Mouse (Mus musculus): ENCODE data around the gene Ahcyl1. TPM values are rescaled to one million over a fixed set of nuclear protein-coding genes. Genes with fewer than 3 reads are reported as not detected.

Ahcyl1 gene
- polyA plus RNA-seq, 1 experiment from 2014 or later = 43.6 TPM

DNA sequence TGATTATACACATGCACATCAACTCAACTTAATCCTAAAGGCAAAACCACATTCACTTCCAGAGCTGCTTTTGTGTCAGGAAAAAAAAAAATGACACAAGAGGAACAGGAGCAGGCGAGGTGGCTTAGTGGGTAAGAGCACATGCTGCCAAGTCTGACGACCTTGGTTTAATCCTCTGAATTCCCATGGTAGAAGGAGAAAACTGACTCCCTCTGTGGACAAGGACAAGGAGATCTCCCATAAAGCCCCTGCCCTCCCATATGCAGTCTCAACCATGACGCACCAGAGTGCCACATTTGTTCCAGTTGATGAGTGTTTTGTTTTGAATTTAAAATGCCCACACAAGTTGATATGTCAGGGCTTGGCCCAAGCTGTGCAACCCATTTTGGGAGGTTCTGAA, 12.8 kb upstream of the Ahcyl1 start:
- H3K36me3 ChIP-seq (ENCODE audit: control insufficient read depth, insufficient read depth, low read length) = no peaks in the 10 kb centered on the region
- 54% methylated on average over 3 of the region's 3 CpGs for WGBS
- no peak overlapping the region for H3K4me3 ChIP-seq (ENCODE audit: low read length)
- H3K27ac ChIP-seq (ENCODE audit: low read length) = no peak overlapping the region
- ATAC-seq = no peak
- no peak overlapping the region for H3K4me2 ChIP-seq (ENCODE audit: low read depth, low read length)
- no peaks in the 10 kb centered on the region for H3K27me3 ChIP-seq (replicated peaks; ENCODE audit: control insufficient read depth, insufficient read depth, low read length)
- no peaks in the 10 kb centered on the region for H3K9me3 ChIP-seq (ENCODE audit: control insufficient read depth, low read length)
- H3K4me1 ChIP-seq (ENCODE audit: control insufficient read depth, insufficient read depth, low read length) = no peaks in the 10 kb centered on the region; the same call in 1 of the 2 replicates
- no peak overlapping the region for H3K9ac ChIP-seq (ENCODE audit: low read depth, low read length)

- no peaks in the 10 kb centered on the region for H3K4me1 ChIP-seq (ENCODE audit: control insufficient read depth, insufficient read depth, low read length)
- no peak for ATAC-seq
- H3K9me3 ChIP-seq (ENCODE audit: control insufficient read depth, low read length) = no peaks in the 10 kb centered on the region
- H3K36me3 ChIP-seq (ENCODE audit: control insufficient read depth, insufficient read depth, low read length) = no peaks in the 10 kb centered on the region
- H3K4me2 ChIP-seq (ENCODE audit: low read depth, low read length) = no peak overlapping the region
- no peaks in the 10 kb centered on the region for H3K27me3 ChIP-seq (replicated peaks; ENCODE audit: control insufficient read depth, insufficient read depth, low read length)
- no peak overlapping the region for H3K9ac ChIP-seq (ENCODE audit: low read depth, low read length)
- H3K4me3 ChIP-seq (ENCODE audit: low read length) = no peak overlapping the region
- no peak overlapping the region for H3K27ac ChIP-seq (ENCODE audit: low read length)
- 57% methylated on average over 4 of the region's 4 CpGs for WGBS
Measured at GRCm38 (mm10) chr3:107707239-107707638, 10.9 kb upstream of the Ahcyl1 start.

DNA sequence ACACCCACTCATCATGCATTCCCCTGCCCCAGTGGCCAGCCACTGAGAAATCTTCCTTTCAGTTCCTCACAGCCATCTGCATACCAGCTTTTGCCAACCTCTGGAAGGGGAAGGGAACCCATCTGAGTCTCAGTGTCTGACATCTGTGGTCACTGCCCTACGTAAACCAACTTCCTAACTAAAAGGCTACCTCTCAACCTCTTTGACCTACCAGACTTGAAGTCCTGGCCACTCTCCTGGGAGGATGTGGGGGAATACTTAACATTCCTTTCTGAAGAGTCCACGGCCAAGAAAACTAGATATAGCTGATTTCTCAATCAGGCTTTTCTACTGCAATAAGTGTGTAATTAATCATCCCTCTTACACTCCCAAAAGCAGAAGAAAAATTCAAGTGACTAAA, 9.8 kb upstream of the Ahcyl1 start:
- Histone ChIP-seq H3K4me3 (ENCODE audit: low read length) (no peak overlapping the region), H3K4me1 (ENCODE audit: control insufficient read depth, insufficient read depth, low read length) (no peaks in the 10 kb centered on the region), H3K9ac (ENCODE audit: low read depth, low read length) (no peak overlapping the region), H3K9me3 (ENCODE audit: control insufficient read depth, low read length) (no peaks in the 10 kb centered on the region), H3K27ac (ENCODE audit: low read length) (no peak overlapping the region), H3K27me3 (replicated peaks; ENCODE audit: control insufficient read depth, insufficient read depth, low read length) (no peaks in the 10 kb centered on the region), H3K36me3 (ENCODE audit: control insufficient read depth, insufficient read depth, low read length) (no peaks in the 10 kb centered on the region), H3K4me2 (ENCODE audit: low read depth, low read length) (no peak overlapping the region)
- 37% methylated on average over 2 of the region's 2 CpGs for WGBS
- ATAC-seq = no peak

DNA sequence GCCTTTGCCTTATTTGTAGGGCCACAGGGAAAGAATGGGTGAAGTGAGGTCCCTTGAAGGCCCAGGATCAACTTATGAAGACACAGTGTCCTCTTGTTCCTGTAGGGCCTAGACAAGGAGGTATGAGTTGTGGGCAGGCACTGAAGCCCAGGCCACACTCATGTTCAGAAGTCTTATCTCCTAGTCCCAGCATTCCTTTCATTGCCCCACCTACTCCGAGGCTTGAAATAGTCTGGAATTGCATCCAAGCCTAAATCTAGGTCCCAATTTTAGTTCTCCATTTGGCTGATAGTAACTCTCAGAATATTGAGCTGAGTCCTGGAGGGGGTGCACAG, 8.0 kb upstream of the Ahcyl1 start:
- no peak overlapping the region for H3K27ac ChIP-seq (ENCODE audit: low read length)
- H3K9ac ChIP-seq (ENCODE audit: low read depth, low read length) = no peak overlapping the region
- H3K36me3 ChIP-seq (ENCODE audit: control insufficient read depth, insufficient read depth, low read length) = no peaks in the 10 kb centered on the region
- H3K9me3 ChIP-seq (ENCODE audit: control insufficient read depth, low read length) = no peaks in the 10 kb centered on the region
- ATAC-seq = no peak
- no peak overlapping the region for H3K4me2 ChIP-seq (ENCODE audit: low read depth, low read length)
- no peaks in the 10 kb centered on the region for H3K4me1 ChIP-seq (ENCODE audit: control insufficient read depth, insufficient read depth, low read length)
- 93% methylated on average over 1 of the region's 1 CpGs for WGBS
- H3K4me3 ChIP-seq (ENCODE audit: low read length) = no peak overlapping the region
- no peaks in the 10 kb centered on the region for H3K27me3 ChIP-seq (replicated peaks; ENCODE audit: control insufficient read depth, insufficient read depth, low read length)

DNA sequence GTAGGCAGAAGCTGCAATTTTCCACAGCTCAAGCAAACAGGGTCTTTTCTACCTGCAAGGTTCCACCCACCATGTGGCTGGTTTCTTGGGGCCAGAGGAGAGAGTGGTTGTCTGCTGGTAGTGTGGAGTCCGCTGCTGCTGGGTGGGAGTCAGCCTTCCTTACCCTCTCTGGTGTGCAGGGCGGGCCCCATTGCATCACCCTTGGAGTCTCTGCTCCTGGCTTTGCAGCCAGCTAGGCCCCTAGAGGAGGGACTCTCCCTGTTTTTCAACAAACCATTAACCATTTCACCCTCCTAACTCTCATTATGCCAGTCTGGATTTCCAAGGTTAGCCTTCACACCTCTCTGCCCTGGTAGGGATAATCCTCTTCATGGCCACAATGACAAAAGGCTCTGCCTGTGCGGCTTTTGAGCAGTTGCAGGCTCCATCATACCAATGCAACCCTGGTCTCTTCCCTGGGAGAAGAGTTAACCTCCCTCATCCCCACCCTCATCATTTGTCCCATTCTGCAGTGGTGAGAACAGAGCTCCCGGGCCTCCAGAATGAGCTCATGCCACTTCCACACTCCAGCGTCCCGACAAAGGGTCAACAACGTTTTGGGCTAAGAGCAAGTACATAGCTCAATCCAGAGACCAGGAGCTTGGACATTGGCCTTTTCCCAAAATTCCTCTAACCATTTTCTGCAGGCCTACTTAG, 7.5 kb upstream of the Ahcyl1 start:
- Histone ChIP-seq H3K9ac (ENCODE audit: low read depth, low read length) (no peak overlapping the region), H3K4me3 (ENCODE audit: low read length) (no peak overlapping the region), H3K9me3 (ENCODE audit: control insufficient read depth, low read length) (no peaks in the 10 kb centered on the region), H3K27ac (ENCODE audit: low read length) (no peak overlapping the region), H3K36me3 (ENCODE audit: control insufficient read depth, insufficient read depth, low read length) (no peaks in the 10 kb centered on the region), H3K27me3 (replicated peaks; ENCODE audit: control insufficient read depth, insufficient read depth, low read length) (no peaks in the 10 kb centered on the region), H3K4me1 (ENCODE audit: control insufficient read depth, insufficient read depth, low read length) (no peaks in the 10 kb centered on the region), H3K4me2 (ENCODE audit: low read depth, low read length) (no peak overlapping the region)
- WGBS = 86% methylated on average over 7 of the region's 7 CpGs
- no peak for ATAC-seq

- Histone ChIP-seq H3K36me3 (ENCODE audit: control insufficient read depth, insufficient read depth, low read length) (no peaks in the 10 kb centered on the region), H3K4me1 (ENCODE audit: control insufficient read depth, insufficient read depth, low read length) (peaks cover under 1% of the 10 kb centered on the region; the same call in 1 of the 2 replicates), H3K4me2 (ENCODE audit: low read depth, low read length) (no peak overlapping the region), H3K4me3 (ENCODE audit: low read length) (no peak overlapping the region), H3K27ac (ENCODE audit: low read length) (no peak overlapping the region), H3K27me3 (replicated peaks; ENCODE audit: control insufficient read depth, insufficient read depth, low read length) (no peaks in the 10 kb centered on the region), H3K9me3 (ENCODE audit: control insufficient read depth, low read length) (no peaks in the 10 kb centered on the region), H3K9ac (ENCODE audit: low read depth, low read length) (no peak overlapping the region)
- WGBS = 83% methylated on average over 1 of the region's 1 CpGs
- ATAC-seq = no peak
Measured at GRCm38 (mm10) chr3:107701767-107702394, 5.5 kb upstream of the Ahcyl1 start.

- no peaks in the 10 kb centered on the region for H3K9me3 ChIP-seq (ENCODE audit: control insufficient read depth, low read length)
- ATAC-seq = no peak
- no peak overlapping the region for H3K4me3 ChIP-seq (ENCODE audit: low read length)
- no peak overlapping the region for H3K4me2 ChIP-seq (ENCODE audit: low read depth, low read length)
- no peak overlapping the region for H3K27ac ChIP-seq (ENCODE audit: low read length)
- H3K4me1 ChIP-seq (ENCODE audit: control insufficient read depth, insufficient read depth, low read length) = peaks cover 4% of the 10 kb centered on the region; the same call in 1 of the 2 replicates
- H3K36me3 ChIP-seq (ENCODE audit: control insufficient read depth, insufficient read depth, low read length) = no peaks in the 10 kb centered on the region
- no peaks in the 10 kb centered on the region for H3K27me3 ChIP-seq (replicated peaks; ENCODE audit: control insufficient read depth, insufficient read depth, low read length)
- no peak overlapping the region for H3K9ac ChIP-seq (ENCODE audit: low read depth, low read length)
- WGBS = 85% methylated on average over 2 of the region's 2 CpGs
Measured at GRCm38 (mm10) chr3:107700625-107701024, 4.3 kb upstream of the Ahcyl1 start.

DNA sequence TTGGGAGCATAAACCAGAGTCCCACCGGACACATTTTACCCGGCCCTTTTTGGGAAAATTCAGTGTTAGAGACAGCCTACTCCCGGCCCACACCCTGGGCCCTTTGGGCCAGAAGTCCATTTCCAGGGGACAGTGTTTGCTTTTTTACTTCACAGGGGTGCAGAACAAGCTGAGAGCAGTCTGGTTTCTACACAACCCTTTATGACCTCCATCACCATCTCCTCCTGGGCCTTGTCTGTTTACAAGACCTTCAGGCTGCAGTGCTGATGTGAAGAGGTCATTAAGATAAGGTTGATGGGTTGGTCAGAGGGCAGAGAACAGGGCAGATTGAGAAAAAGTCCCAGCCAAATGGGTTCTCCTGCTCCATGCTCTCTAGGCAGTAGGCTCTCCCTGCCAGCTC, 550 bp upstream of the Ahcyl1 start:
- Histone ChIP-seq H3K27ac (ENCODE audit: low read length) (no peak overlapping the region), H3K9ac (ENCODE audit: low read depth, low read length) (peak overlapping the region; percentile 15; the same call in 1 of the 2 replicates), H3K36me3 (ENCODE audit: control insufficient read depth, insufficient read depth, low read length) (no peaks in the 10 kb centered on the region), H3K4me2 (ENCODE audit: low read depth, low read length) (peak overlapping the region; percentile 26; the same call in 1 of the 2 replicates), H3K27me3 (replicated peaks; ENCODE audit: control insufficient read depth, insufficient read depth, low read length) (no peaks in the 10 kb centered on the region), H3K9me3 (ENCODE audit: control insufficient read depth, low read length) (no peaks in the 10 kb centered on the region), H3K4me1 (ENCODE audit: control insufficient read depth, insufficient read depth, low read length) (peaks cover 18% of the 10 kb centered on the region), H3K4me3 (ENCODE audit: low read length) (no peak overlapping the region)
- peak; percentile 43 for ATAC-seq
- WGBS = 14% methylated on average over 3 of the region's 3 CpGs

DNA sequence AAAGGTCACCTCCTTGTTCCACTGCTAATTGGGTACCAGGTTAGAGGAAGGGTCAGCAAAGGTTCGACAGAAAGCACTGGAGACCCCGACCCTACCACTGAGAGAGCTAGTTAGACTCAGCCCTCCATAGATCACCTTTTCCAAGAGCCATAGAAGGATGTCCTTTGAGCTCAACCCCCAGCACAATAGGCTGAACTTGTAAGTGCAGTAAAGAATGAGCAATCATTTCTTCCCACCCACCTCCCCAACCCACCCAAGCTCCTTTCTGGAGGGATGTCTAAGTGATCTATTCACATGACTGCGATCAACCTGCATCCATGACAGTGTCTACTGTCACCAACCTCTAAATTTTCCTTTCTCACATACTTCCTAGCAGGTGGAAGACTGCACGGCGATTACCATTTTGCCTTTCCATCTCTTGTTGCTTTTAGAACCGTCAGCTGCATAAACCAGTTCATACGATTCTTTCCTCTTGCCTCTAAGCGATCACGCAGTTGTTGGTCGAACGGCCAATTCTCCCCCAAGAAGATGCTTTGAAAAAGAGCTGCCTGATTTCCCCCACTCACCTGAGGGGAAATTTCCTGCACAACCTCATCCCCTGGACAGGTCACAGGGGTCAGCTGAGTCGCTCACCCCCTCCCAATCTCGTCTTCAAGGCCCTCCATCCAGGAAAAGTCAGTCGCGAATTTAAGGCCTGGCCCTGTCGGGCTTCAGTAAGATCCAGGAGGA, 977 bp downstream of the Ahcyl1 start:
- Histone ChIP-seq H3K36me3 (ENCODE audit: control insufficient read depth, insufficient read depth, low read length) (no peaks in the 10 kb centered on the region), H3K4me2 (ENCODE audit: low read depth, low read length) (peak overlapping the region; percentile 77), H3K9ac (ENCODE audit: low read depth, low read length) (peak overlapping the region; percentile 97), H3K4me1 (ENCODE audit: control insufficient read depth, insufficient read depth, low read length) (peaks cover 29% of the 10 kb centered on the region), H3K27me3 (replicated peaks; ENCODE audit: control insufficient read depth, insufficient read depth, low read length) (no peaks in the 10 kb centered on the region), H3K4me3 (ENCODE audit: low read length) (peak overlapping the region; percentile 95), H3K27ac (ENCODE audit: low read length) (peak overlapping the region; percentile 92), H3K9me3 (ENCODE audit: control insufficient read depth, low read length) (no peaks in the 10 kb centered on the region)
- 4% methylated on average over 16 of the region's 16 CpGs for WGBS
- ATAC-seq = no peak
